Mouse (Mus musculus) lung, postnatal 0 days (tissue): ENCODE data around the gene Cadps2.

Experiments used
- CTCF ChIP-seq: IDR thresholded peaks from 2 replicates; pipeline ENCODE4 v1.5.1; 2016; ENCODE audit warnings: antibody characterized with exemption, mild to moderate bottlenecking
- EP300 ChIP-seq: IDR thresholded peaks from 2 replicates; pipeline ENCODE4 v1.6.1; 2016; ENCODE audit warnings: antibody characterized with exemption, mild to moderate bottlenecking, control low read depth

DNA sequence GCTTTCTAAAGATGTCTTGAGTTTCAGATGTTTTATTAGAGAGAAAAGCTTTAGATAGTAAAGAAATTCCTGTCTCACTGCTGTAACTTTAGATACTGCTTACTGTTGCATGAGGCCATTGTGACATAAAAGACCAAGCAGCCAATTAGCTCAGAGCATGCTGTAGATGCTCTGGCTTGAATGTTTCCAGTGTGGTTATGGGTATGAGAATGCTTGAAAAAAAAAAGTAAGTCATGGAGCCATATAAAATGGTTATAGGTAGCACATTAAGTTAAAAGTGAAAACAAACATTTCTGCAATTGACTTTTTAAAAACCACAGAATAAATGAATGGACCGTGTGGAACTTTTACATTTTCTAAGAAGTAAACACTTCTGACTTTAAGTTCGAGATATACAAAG is 189.0 kb downstream of the Cadps2 start, which contains the start of gene Rnf133:
- TF ChIP-seq CTCF (no peak), EP300 (no peak)
